Mouse (Mus musculus) adrenal gland, postnatal 10 days (tissue): ENCODE data around the gene Wdr63. TPM values are rescaled to one million over a fixed set of nuclear protein-coding genes. Genes with fewer than 3 reads are reported as not detected.

ENCODE experiments used
- DNase-seq: peaks from one replicate; pipeline ENCODE4 v3.0.0; 2021; ENCODE audit warnings: mixed read lengths
- total RNA-seq, 2 experiments: library from RNA; stranded (reverse); gene quantifications; 2 replicates each; pipeline ENCODE4 v1.2.3; 2021

The Wdr63 gene
- total RNA-seq, 2 experiments from 2014 or later = 0.15 to 0.39 TPM

- no peak for DNase-seq
Observed at GRCm38 (mm10) chr3:146053082-146053814, 54.7 kb downstream of the Wdr63 start.

- peak; percentile 48 for DNase-seq
Observed at GRCm38 (mm10) chr3:146051277-146052007, 56.5 kb downstream of the Wdr63 start.

DNA sequence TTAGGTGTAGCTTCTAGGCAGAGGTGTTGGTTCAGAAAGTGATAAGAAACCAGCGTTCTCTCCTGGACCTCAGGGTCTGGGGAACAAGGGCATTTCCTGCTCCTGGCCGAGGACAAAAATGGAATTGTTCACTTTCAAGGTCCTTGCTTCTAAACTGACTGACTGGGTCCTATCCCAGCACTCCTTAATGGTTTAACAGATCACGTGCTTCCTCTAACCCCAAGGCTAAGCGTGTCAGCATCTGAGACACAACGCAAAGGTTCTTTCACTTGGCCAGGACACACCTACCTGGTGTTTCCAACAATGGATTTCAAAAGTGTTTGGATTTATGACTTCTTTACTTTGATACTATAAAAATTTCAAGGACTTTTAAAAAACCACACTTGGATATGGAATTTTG is 58.0 kb downstream of the Wdr63 start:
- no peak for DNase-seq

DNA sequence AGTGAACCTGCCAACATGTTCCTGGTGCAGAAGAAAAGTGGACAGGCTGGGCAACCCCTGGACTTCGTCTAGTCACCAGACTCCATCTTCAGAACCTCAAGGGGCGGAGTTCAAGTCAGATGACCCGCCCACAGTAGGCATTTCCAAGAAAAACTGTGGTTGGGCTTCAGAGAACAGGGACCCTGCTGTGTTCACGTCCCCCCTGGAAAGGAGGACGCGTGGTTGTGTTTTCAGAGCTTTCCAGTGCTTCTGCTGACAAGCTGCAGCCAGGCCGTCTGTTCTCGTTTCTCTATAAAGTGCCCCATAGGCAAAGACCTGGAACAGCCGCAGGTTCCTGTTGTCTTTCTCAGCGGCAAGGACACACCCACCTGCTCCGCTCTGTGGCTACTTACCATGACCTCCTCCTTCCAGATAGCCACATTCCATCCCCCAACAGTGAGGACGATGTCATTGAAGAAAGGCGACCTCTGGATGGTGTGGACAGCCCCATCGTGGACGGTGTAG is 60.2 kb downstream of the Wdr63 start:
- peak; percentile 24 for DNase-seq

DNA sequence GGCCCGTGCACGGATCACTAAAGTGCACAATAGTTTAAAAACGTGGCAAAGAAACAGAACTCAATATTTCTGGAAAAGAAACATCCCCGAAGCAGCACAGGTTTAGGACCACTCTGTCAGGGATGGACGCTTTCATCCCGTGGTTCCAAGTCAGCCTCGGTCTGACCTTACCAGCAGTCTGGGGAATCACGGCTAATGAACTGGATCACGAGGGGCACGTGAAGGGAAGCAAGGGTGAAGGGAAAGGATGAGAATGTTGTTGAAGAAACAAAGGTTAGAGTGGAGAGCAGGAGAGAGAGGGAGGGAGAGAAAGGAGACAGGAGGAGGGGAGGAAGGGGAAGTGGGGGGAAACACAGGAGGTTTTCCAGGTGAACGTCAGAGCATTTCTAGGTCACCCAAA is 61.9 kb downstream of the Wdr63 start:
- no peak for DNase-seq

- DNase-seq = no peak
Observed at GRCm38 (mm10) chr3:146044977-146045376, 63.0 kb downstream of the Wdr63 start.

- no peak for DNase-seq
Observed at GRCm38 (mm10) chr3:146041382-146041781, 66.5 kb downstream of the Wdr63 start.

DNA sequence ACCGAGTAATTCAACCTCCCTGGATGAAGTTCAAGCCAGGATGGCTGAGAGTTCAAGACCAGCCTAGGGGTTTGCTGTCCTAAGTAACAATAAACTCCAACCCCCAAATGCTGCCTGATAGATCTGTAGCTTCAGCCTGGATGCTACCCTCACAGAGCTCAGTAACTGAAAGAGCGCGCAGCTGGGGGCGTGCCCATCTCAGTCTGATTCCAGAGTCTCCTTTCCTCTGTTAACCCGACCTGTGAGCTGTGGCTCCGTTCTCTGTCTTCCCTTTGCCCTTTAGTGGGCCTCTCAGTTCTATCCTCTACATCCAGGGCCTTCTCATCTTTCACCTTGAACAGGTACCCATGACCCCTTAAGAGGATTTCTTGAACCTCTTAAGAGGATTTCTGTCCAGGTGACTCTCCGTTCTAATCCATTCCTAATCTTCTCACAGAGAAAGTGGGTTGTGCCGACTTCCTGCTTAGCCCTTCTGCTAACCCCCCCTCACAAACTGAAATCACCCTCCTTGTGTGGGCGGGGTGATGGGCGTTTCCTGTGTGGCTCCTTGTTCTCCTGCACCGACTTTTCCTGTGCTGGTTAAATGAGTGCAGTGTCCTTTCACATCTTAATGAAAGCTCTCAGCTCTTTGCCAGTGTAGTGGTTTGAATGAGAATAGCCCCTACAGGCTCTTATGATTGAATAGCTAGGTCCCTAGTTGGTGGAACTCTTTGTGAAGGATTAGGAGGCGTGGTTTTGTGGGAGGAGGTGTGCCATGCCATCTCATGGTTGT is 68.6 kb downstream of the Wdr63 start:
- DNase-seq = no peak

DNA sequence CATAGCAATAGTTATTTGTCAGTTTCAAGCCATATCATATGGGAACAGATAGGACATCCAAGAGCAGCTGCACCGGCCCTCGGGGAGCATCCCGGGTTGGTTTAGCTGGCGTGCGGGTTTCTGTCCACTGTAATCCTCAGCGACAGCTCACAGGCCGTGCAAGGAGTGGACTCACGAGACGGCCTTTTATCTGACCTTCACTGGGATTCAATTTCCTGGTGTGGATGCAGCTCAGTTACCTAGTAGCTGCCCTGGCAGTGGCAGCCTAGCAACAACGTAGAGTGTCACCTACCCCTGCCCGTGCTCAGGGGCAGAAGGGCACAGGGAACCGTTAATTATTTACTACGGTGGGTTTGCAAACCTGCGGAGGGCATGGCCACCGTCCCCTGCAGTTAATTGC is 70.0 kb downstream of the Wdr63 start:
- no peak for DNase-seq

- DNase-seq = no peak
Observed at GRCm38 (mm10) chr3:146032976-146033375, 75.0 kb downstream of the Wdr63 start.

GRCm38 (mm10) chr3:146030255-146030836 is 77.6 kb downstream of the Wdr63 start:
- DNase-seq = no peak

DNA sequence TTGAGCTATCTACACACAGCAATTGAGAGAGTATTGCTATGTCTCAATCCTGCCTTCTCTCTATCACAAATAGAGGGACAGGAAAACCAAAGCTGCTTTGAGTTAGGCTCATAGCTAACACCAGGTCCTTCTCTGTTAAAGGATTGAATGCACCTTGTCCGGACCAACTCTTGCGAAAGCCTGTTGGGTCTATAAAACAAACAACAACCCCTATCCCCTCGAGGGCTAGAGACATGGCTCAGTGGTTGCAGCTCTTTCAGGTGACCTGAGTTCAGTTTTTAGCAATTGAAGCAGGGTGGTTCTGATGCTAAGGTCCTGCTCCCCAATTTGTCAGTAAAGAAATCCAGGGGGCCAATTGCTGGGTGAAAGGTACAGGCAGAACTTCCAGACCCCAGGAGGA is 78.7 kb downstream of the Wdr63 start:
- DNase-seq = no peak

DNA sequence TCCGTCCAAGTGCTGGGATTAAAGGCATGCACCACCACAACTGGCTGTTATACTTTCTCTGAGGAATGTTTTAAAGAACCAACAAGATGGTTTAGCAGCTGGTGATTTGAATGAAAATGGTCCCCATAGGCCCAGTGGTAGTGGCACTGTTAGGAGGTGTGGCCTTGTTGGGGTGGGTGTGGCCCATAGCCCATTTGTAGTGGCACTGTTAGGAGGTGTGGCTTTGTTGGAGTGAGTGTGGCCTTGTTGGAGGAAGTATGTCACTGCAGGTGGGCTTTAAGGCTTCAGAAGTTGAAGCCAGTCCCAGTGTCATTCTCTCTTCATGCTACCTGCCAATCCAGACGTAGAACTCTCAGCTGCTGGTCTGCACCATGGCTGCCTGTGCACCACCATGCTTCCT is 79.5 kb downstream of the Wdr63 start:
- no peak for DNase-seq

DNA sequence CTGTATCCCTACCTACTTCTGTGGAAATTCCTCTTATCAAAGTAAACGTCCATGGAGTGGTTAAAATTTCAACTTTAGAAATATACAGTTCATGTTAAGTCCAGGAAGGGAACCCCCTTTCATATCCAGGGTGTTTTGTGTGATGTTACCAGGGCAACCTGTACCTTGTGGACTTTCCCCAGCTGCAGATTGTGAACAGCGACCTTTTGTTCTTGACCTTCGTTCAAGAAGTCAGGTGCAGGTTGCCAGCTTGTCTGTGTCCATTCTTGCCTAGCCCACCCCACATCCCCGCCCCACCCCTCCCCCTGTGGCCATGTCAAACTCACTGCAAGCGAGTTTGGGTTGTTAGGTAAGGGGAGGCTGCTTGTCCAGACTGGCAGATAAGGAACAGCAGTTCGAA is 80.8 kb downstream of the Wdr63 start:
- DNase-seq = no peak

GRCm38 (mm10) chr3:146025499-146025898 is 82.4 kb downstream of the Wdr63 start:
- DNase-seq = no peak

- DNase-seq = no peak
Observed at GRCm38 (mm10) chr3:146024746-146025145, 83.2 kb downstream of the Wdr63 start.

DNA sequence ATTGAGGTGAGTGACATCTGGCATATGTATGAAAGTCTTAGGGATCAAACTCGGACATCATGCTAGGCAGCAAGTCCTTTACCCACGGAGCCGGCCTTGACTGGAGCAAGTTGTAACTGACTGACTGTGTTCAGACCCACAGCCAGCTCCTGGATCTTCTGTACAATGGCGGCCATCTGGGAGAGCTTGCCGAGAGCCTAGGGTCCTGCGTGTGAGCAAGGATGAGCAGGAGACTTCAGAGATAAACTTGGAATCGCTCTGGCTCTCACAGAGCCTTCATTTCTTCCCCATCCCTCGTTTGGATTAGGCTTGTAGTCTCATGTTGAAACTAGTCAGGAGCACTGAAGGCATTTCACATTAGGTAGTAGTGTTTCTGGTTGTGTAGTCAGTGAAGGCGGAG is 85.7 kb downstream of the Wdr63 start:
- no peak for DNase-seq

DNA sequence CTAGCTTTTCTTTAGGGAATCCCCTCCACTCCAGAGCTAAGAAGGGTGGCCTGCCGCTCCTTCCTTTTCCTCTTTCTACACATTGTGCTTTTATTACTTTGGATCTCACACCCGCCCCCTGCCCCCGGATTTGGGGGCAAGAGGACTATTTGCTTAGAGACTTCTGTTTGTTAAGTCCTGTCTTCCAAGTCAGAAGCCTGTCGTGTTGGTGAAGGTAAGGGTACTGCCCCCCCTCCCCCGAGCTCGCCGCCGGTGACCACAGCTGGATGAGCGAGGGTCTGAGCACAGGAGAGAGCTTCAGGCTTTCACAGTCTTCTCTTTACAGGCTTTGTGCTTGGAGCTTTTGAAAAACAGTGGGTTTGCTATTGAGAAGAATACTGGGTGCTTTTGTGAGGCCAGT is 90.4 kb downstream of the Wdr63 start:
- no peak for DNase-seq

- no peak for DNase-seq
Observed at GRCm38 (mm10) chr3:146016979-146017378, 91.0 kb downstream of the Wdr63 start.

DNA sequence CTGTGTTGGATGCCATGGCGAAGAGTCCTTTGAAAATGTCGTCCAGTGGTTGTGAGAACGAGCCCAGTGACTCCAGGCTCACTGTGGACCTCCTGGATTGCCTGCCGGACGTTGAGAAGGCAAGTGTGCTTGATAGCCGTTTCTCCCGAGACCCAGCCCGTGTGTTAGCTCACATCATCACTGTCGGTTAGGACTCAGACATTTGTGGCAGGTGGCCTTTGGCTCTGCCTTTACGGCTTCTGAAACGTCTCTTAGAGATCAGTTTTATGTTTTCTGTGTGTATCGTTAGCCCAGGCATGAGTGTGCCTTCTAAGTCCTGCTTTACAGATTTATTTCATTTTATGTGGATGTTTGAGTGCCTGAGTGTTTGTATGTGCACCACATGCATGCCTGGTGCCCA is 93.6 kb downstream of the Wdr63 start:
- DNase-seq = no peak

DNA sequence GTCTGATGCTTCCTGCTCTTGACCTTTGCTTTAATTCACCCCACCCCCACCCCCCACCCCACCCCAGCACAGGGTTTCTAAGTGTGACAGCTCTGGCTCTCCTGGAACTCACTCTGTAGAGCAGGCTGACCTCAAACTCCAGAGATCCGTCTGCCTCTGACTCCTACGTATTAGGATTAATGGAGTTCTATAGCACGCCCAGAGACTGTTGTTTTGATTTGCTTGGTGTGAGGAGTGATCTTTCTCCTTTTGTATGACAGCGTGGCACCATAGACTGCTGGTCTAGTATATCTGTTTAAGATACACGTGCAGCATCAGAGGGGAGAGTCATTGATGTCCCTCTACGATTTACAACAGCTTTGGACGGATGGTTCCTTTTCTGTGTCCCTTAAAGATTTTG is 94.4 kb downstream of the Wdr63 start:
- DNase-seq = no peak

GRCm38 (mm10) chr3:146011544-146012218 is 96.2 kb downstream of the Wdr63 start:
- DNase-seq = no peak
